Mouse (Mus musculus) MEL (cell line): ENCODE measurements around the gene Ppm1f. TPM values are rescaled to one million over a fixed set of nuclear protein-coding genes. Genes with fewer than 3 reads are reported as not detected.
A peak's percentile ranks its signal among the peaks of the same experiment; 100 is the strongest.

Experiments
- DNase-seq: peaks from one replicate; pipeline ENCODE4 v3.0.0; 2011; ENCODE audit warnings: low read depth, low spot score
- H3K27ac ChIP-seq: 2 replicates; pipeline ENCODE4 v1.5.1; 2012; ENCODE audit warnings: low read depth, mild to moderate bottlenecking, control low read depth, low read length, moderate library complexity; ENCODE audit not compliant: control insufficient read depth
- H3K27me3 ChIP-seq, 2 experiments: fragments of 150-350 bp in 1 of 2; sonication (generic) in 1 of 2; 2 replicates each; pipeline ENCODE4 v1.6.1; 2012; ENCODE audit warnings: low read length in 2 of 2, mild to moderate bottlenecking in 2 of 2, improper control_type of control experiment in 1 of 2, moderate library complexity in 1 of 2; ENCODE audit not compliant: insufficient read depth in 2 of 2, control insufficient read depth in 1 of 2
- H3K36me3 ChIP-seq, 2 experiments: 2 replicates each; pipeline ENCODE4 v1.6.1; 2012 to 2014; ENCODE audit warnings: low read length in 2 of 2, improper control_type of control experiment in 1 of 2, inconsistent platforms in 1 of 2, mild to moderate bottlenecking in 1 of 2; ENCODE audit not compliant: insufficient read depth in 2 of 2, control insufficient read depth in 1 of 2
- H3K4me1 ChIP-seq, 2 experiments: fragments of 150-350 bp in 1 of 2; sonication (generic) in 1 of 2; 2 replicates each; pipeline ENCODE4 v1.6.1; 2012; ENCODE audit warnings: low read length in 2 of 2, improper control_type of control experiment in 1 of 2, mild to moderate bottlenecking in 1 of 2; ENCODE audit not compliant: insufficient read depth in 2 of 2, control insufficient read depth in 1 of 2
- H3K4me3 ChIP-seq, 2 experiments: fragments of 150-350 bp in 1 of 2; sonication (generic) in 1 of 2; 2 replicates each; pipeline ENCODE4 v1.5.1; 2012; ENCODE audit warnings: low read depth in 2 of 2, low read length in 2 of 2, mild to moderate bottlenecking in 2 of 2, moderate library complexity in 2 of 2, control low read depth in 1 of 2, improper control_type of control experiment in 1 of 2; ENCODE audit not compliant: control insufficient read depth in 1 of 2, insufficient read depth in 1 of 2
- H3K79me2 ChIP-seq: 2 replicates; pipeline ENCODE4 v1.6.1; 2012; ENCODE audit warnings: mild to moderate bottlenecking, low read length, moderate library complexity; ENCODE audit not compliant: control insufficient read depth, poor library complexity, insufficient read depth
- H3K9ac ChIP-seq: 2 replicates; pipeline ENCODE4 v1.6.1; 2012; ENCODE audit warnings: low read depth, mild to moderate bottlenecking, control low read depth, low read length, moderate library complexity; ENCODE audit not compliant: control insufficient read depth, poor library complexity, severe bottlenecking
- H3K9me3 ChIP-seq: fragments of 150-350 bp; sonication (generic); replicated peaks from 2 replicates; pipeline ENCODE4 v1.6.1; 2012; ENCODE audit warnings: mild to moderate bottlenecking, low read length, improper control_type of control experiment, moderate library complexity; ENCODE audit not compliant: insufficient read depth
- BHLHE40 ChIP-seq: IDR thresholded peaks from 2 replicates; pipeline ENCODE4 v1.6.1; 2012; ENCODE audit warnings: low read depth, mild to moderate bottlenecking, inconsistent platforms, low read length, improper control_type of control experiment, borderline replicate concordance
- CHD1 ChIP-seq: IDR thresholded peaks from 2 replicates; pipeline ENCODE4 v1.6.1; 2012; ENCODE audit warnings: low read depth, mild to moderate bottlenecking, inconsistent platforms, low read length, improper control_type of control experiment
- CTCF ChIP-seq, 3 experiments: IDR thresholded peaks in 2 of 3; conservative IDR thresholded peaks in 1 of 3; 2 replicates each; pipeline ENCODE4 v1.5.1; 2011 to 2012; ENCODE audit warnings: low read length in 3 of 3, low read depth in 2 of 3, mild to moderate bottlenecking in 2 of 3, improper control_type of control experiment in 1 of 3, inconsistent platforms in 1 of 3, mixed read lengths in 1 of 3, moderate library complexity in 1 of 3; ENCODE audit not compliant: control insufficient read depth in 1 of 3, insufficient read depth in 1 of 3, poor library complexity in 1 of 3, severe bottlenecking in 1 of 3
- ELF1 ChIP-seq: IDR thresholded peaks from 2 replicates; pipeline ENCODE4 v1.6.1; 2014; ENCODE audit warnings: low read depth, mild to moderate bottlenecking, inconsistent platforms, low read length, improper control_type of control experiment, moderate library complexity
- ETS1 ChIP-seq: IDR thresholded peaks from 2 replicates; pipeline ENCODE4 v1.6.1; 2012; ENCODE audit warnings: low read depth, mild to moderate bottlenecking, inconsistent platforms, low read length, improper control_type of control experiment, moderate library complexity
- GABPA ChIP-seq: IDR thresholded peaks from 2 replicates; pipeline ENCODE4 v1.6.1; 2012; ENCODE audit warnings: low read depth, mild to moderate bottlenecking, inconsistent platforms, low read length, improper control_type of control experiment, moderate library complexity
- GATA1 ChIP-seq: IDR thresholded peaks from 2 replicates; pipeline ENCODE4 v1.6.1; 2011; ENCODE audit warnings: low read depth, low read length, improper control_type of control experiment
- HCFC1 ChIP-seq: IDR thresholded peaks from 2 replicates; pipeline ENCODE4 v1.6.1; 2012; ENCODE audit warnings: low read depth, mild to moderate bottlenecking, inconsistent platforms, low read length, improper control_type of control experiment, moderate library complexity
- JUND ChIP-seq: IDR thresholded peaks from 2 replicates; pipeline ENCODE4 v1.6.1; 2011; ENCODE audit warnings: low read depth, mild to moderate bottlenecking, improper control_type of control experiment, low read length
- KAT2A ChIP-seq: conservative IDR thresholded peaks from 2 replicates; pipeline ENCODE4 v1.6.1; 2012; ENCODE audit warnings: low read depth, low read length, improper control_type of control experiment, inconsistent platforms
- MAFK ChIP-seq: IDR thresholded peaks from 2 replicates; pipeline ENCODE4 v1.6.1; 2011; ENCODE audit warnings: low read depth, mild to moderate bottlenecking, low read length, improper control_type of control experiment, borderline replicate concordance
- MAX ChIP-seq: IDR thresholded peaks from 2 replicates; pipeline ENCODE4 v1.6.1; 2011; ENCODE audit warnings: low read length, improper control_type of control experiment
- MAZ ChIP-seq: IDR thresholded peaks from 2 replicates; pipeline ENCODE4 v1.6.1; 2012; ENCODE audit warnings: low read depth, mild to moderate bottlenecking, inconsistent platforms, low read length, improper control_type of control experiment
- MEF2A ChIP-seq: IDR thresholded peaks from 2 replicates; pipeline ENCODE4 v1.6.1; 2014; ENCODE audit warnings: low read depth, mild to moderate bottlenecking, inconsistent platforms, low read length, improper control_type of control experiment; ENCODE audit not compliant: poor library complexity, insufficient replicate concordance, severe bottlenecking; ENCODE audit errors: extremely low read depth
- MYB ChIP-seq: IDR thresholded peaks from 2 replicates; pipeline ENCODE4 v1.6.1; 2011; ENCODE audit warnings: mild to moderate bottlenecking, low read depth, low read length, improper control_type of control experiment
- NELFE ChIP-seq: IDR thresholded peaks from 2 replicates; pipeline ENCODE4 v1.6.1; 2011; ENCODE audit warnings: low read depth, low read length, improper control_type of control experiment
- RAD21 ChIP-seq: IDR thresholded peaks from 2 replicates; pipeline ENCODE4 v1.6.1; 2011; ENCODE audit warnings: mild to moderate bottlenecking, low read depth, low read length, improper control_type of control experiment
- RCOR1 ChIP-seq: IDR thresholded peaks from 2 replicates; pipeline ENCODE4 v1.6.1; 2012; ENCODE audit warnings: low read depth, mild to moderate bottlenecking, inconsistent platforms, low read length, improper control_type of control experiment
- SIN3A ChIP-seq: IDR thresholded peaks from 2 replicates; pipeline ENCODE4 v1.6.1; 2012; ENCODE audit warnings: low read length, improper control_type of control experiment, inconsistent platforms
- SMC3 ChIP-seq: IDR thresholded peaks from 2 replicates; pipeline ENCODE4 v1.6.1; 2011; ENCODE audit warnings: low read depth, low read length, improper control_type of control experiment
- TAL1 ChIP-seq: IDR thresholded peaks from 2 replicates; pipeline ENCODE4 v1.6.1; 2012; ENCODE audit warnings: mild to moderate bottlenecking, inconsistent platforms, low read length, moderate library complexity, mixed read lengths
- TCF12 ChIP-seq: IDR thresholded peaks from 2 replicates; pipeline ENCODE4 v1.6.1; 2014; ENCODE audit warnings: low read depth, mild to moderate bottlenecking, inconsistent platforms, low read length, improper control_type of control experiment, moderate library complexity
- UBTF ChIP-seq: IDR thresholded peaks from 2 replicates; pipeline ENCODE4 v1.6.1; 2012; ENCODE audit warnings: low read depth, mild to moderate bottlenecking, inconsistent platforms, low read length, improper control_type of control experiment, moderate library complexity, borderline replicate concordance; ENCODE audit not compliant: insufficient read depth
- ZC3H11A ChIP-seq: IDR thresholded peaks from 2 replicates; pipeline ENCODE4 v1.6.1; 2012; ENCODE audit warnings: low read depth, mild to moderate bottlenecking, inconsistent platforms, low read length, improper control_type of control experiment
- polyA plus RNA-seq, 2 experiments: library from polyadenylated mRNA; stranded (reverse) in 1 of 2; unstranded in 1 of 2; fragments of >175 nt in 1 of 2; fragments of >200 nt in 1 of 2; gene quantifications; 2 replicates each; pipeline versions ENCODE4 v1.2.1 to v1.2.4; 2012; ENCODE audit warnings: low replicate concordance in 2 of 2, low read depth in 1 of 2; ENCODE audit not compliant: insufficient read length in 2 of 2, insufficient read depth in 1 of 2, missing spikeins in 1 of 2
- total RNA-seq: library from RNA; depleted of rRNA; stranded (reverse); fragments of 300-350 nt; gene quantifications from 2 replicates; pipeline ENCODE4 v1.2.3, GENCODE M21; 2012

The Ppm1f gene
- total and polyA plus RNA-seq, 3 experiments: 28.3 to 30.6 TPM; not detected in 1

- DNase-seq: peak; percentile 74
- Histone ChIP-seq H3K79me2 (no peaks in the 10 kb centered on the region), H3K9ac (no peak overlapping the region), H3K36me3 (peaks cover 0 to 6% of the 10 kb centered on the region in 2 experiments; a peak in 2 of 4 replicates), H3K27ac (no peak overlapping the region), H3K27me3 (no peaks in the 10 kb centered on the region), H3K4me1 (no peaks in the 10 kb centered on the region), H3K9me3 (no peaks in the 10 kb centered on the region), H3K4me3 (no peak overlapping the region)
- TF ChIP-seq UBTF (no peak), ZC3H11A (peak; percentile 55), RAD21 (peak; percentile 81), CHD1 (no peak), TCF12 (no peak), ELF1 (no peak), MEF2A (no peak), BHLHE40 (no peak), TAL1 (no peak), RCOR1 (no peak), SMC3 (peak; percentile 81), KAT2A (no peak), MAX (no peak), JUND (no peak), HCFC1 (no peak), CTCF (IDR thresholded peaks at IDR 0.05 in 2 of 3, conservative IDR thresholded peaks at IDR 0.05 in 1 of 3; ENCODE audit: control insufficient read depth in 1 of 3, insufficient read depth in 1 of 3, low read depth in 2 of 3, low read length in 3 of 3, poor library complexity in 1 of 3, severe bottlenecking in 1 of 3) (peak; percentile 81 to 94 (median 84)), GABPA (no peak), MYB (no peak)
These were observed 15.7 kb downstream of the Ppm1f start for GRCm38 (mm10) chr16:16911641-16912597.

GRCm38 (mm10) chr16:16913440-16913839, 17.2 kb downstream of the Ppm1f start:
- Histone ChIP-seq H3K9me3 (no peaks in the 10 kb centered on the region), H3K4me3 (no peak overlapping the region), H3K27me3 (no peaks in the 10 kb centered on the region), H3K27ac (no peak overlapping the region), H3K36me3 (peaks cover 0 to 2% of the 10 kb centered on the region in 2 experiments; a peak in 2 of 4 replicates), H3K9ac (no peak overlapping the region), H3K4me1 (no peaks in the 10 kb centered on the region), H3K79me2 (no peaks in the 10 kb centered on the region)
- TF ChIP-seq MAZ (no peak), CHD1 (no peak), SIN3A (no peak), NELFE (no peak), ETS1 (no peak), MAFK (no peak), GATA1 (no peak)
- DNase-seq: no peak
